Mouse (Mus musculus) bone marrow, adult 2 months (tissue): Measurements from ENCODE around the gene Gm609. TPM values are rescaled to one million over a fixed set of nuclear protein-coding genes. Genes with fewer than 3 reads are reported as not detected.

Source experiments
- H3K27ac ChIP-seq: fragments of 200-500 bp; 2 replicates; pipeline ENCODE4 v1.5.1; 2012; ENCODE audit warnings: low read depth, mild to moderate bottlenecking, control low read depth, inconsistent platforms, low read length; ENCODE audit not compliant: control insufficient read depth, poor library complexity, insufficient read depth
- H3K4me1 ChIP-seq: fragments of 200-500 bp; 2 replicates; pipeline ENCODE4 v1.6.1; 2011; ENCODE audit warnings: low read length; ENCODE audit not compliant: control insufficient read depth, insufficient read depth
- H3K4me3 ChIP-seq: fragments of 200-500 bp; replicated peaks from 2 replicates; pipeline ENCODE3; 2011; ENCODE audit warnings: mild to moderate bottlenecking, low read depth, low read length, control low read depth; ENCODE audit not compliant: control insufficient read depth
- CTCF ChIP-seq: fragments of 200-500 bp; IDR thresholded peaks from 2 replicates; pipeline ENCODE4 v1.5.1; 2011; ENCODE audit warnings: low read length, control low read depth; ENCODE audit not compliant: control insufficient read depth, insufficient read depth
- POLR2A ChIP-seq: fragments of 200-500 bp; IDR thresholded peaks from 2 replicates; pipeline ENCODE4 v1.6.1; 2011; ENCODE audit warnings: low read depth, mild to moderate bottlenecking, control low read depth, low read length, borderline replicate concordance; ENCODE audit not compliant: control insufficient read depth
- WGBS: fragments of 180-500 bp; shearing (Covaris S2); methylation state at CpG from one replicate; pipeline ENCODE4 v1.1.7; 2018; 5-methylcytosine and 5-hydroxymethylcytosine counted together
- polyA plus RNA-seq: library from polyadenylated mRNA; stranded (reverse); fragments of >200 nt; gene quantifications from 2 replicates; pipeline ENCODE4 v1.2.4, GENCODE M21; 2011; ENCODE audit warnings: low replicate concordance; ENCODE audit not compliant: missing spikeins, insufficient read depth, insufficient read length

The Gm609 gene
- polyA plus RNA-seq, 1 experiment, result not detected

- H3K4me3 ChIP-seq, result no peak overlapping the region
- no peaks in the 10 kb centered on the region for H3K4me1 ChIP-seq
- TF ChIP-seq CTCF (no peak), POLR2A (no peak)
- H3K27ac ChIP-seq, result no peak overlapping the region
- 80% methylated on average over 5 of the region's 5 CpGs for WGBS
Observed at GRCm38 (mm10) chr16:45407091-45407490, 85.7 kb downstream of the Gm609 start.

GRCm38 (mm10) chr16:45402951-45403350 is 89.8 kb downstream of the Gm609 start:
- WGBS, result 73% methylated on average over 2 of the region's 2 CpGs
- no peak overlapping the region for H3K27ac ChIP-seq
- no peaks in the 10 kb centered on the region for H3K4me1 ChIP-seq
- TF ChIP-seq CTCF, result no peak
- no peak for TF ChIP-seq POLR2A
- H3K4me3 ChIP-seq, result no peak overlapping the region

GRCm38 (mm10) chr16:45402036-45402435 is 90.7 kb downstream of the Gm609 start:
- Histone ChIP-seq H3K27ac (no peak overlapping the region), H3K4me1 (no peaks in the 10 kb centered on the region), H3K4me3 (no peak overlapping the region)
- TF ChIP-seq POLR2A, result no peak
- TF ChIP-seq CTCF, result no peak
- 83% methylated on average over 1 of the region's 1 CpGs for WGBS

DNA sequence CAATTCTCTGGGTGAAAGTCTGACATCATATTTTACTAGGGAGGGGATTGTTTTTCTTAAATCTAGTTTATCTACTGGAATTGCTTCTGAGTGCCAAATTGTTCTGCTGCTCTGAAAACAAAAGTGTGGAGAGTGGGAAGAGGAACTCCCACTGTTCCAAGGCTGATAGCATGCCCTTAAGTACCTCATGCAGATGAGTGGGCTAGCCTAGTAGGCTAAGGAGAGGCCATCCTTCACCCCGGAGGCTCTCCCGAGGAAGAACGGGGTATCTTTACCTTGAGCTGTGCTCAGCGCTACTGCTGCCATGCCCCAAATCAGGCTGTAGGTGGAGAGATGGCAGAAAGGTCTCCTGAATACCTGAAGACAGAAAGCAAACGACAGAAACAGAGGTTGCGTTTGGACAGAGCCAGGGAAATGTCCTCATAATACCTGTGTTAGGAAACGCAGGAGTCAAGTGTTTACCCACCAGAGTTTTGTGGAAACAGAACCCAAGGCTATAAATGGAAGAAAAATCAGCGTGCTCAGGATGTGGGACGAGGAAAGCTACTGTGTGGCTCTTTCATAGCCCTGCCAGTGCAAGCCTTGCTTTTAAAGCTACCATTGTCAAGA is 92.7 kb downstream of the Gm609 start:
- H3K27ac ChIP-seq, result no peak overlapping the region
- H3K4me1 ChIP-seq, result no peaks in the 10 kb centered on the region
- no peak overlapping the region for H3K4me3 ChIP-seq
- TF ChIP-seq CTCF (no peak), POLR2A (no peak)
- 84% methylated on average over 9 of the region's 9 CpGs for WGBS

DNA sequence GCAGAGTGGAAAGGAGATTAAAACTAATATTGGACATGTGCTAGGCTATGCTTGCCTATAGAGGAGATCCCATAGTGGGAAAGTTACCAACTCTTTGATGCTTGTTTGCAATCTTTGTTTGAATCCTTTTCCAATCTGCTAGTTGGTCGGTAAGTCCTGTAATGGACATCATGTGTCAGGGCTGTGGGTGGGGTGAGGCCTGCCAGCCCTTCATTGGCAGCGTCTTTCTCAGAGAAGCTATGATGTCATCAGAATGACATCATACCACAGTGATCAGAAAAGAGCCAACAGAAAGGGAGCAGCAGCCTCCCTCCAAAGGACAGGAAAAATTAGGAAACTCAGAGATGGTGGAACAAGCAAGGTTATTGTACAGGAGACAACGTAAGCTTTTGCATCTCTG is 93.4 kb downstream of the Gm609 start:
- Histone ChIP-seq H3K4me3 (no peak overlapping the region), H3K4me1 (no peaks in the 10 kb centered on the region), H3K27ac (no peak overlapping the region)
- TF ChIP-seq CTCF (no peak), POLR2A (no peak)
- 86% methylated on average over 3 of the region's 3 CpGs for WGBS

DNA sequence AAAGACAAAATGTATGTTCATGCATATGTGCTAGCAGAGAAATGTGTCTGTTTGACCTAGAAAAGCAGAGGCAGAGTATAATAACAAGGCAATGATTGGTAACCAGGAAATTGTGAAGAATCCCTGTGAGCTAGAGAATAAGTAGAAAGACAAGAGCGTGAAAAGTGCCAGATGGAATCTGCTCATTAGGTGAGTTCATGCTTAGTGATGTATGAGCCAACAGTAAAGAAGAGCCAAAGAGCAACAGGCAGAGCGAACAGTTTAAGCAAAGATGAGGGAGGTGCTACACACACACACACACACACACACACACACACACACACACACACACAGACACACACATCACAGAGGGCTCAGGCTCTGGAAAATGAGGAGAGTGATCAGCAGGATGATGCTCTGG is 95.3 kb downstream of the Gm609 start:
- Histone ChIP-seq H3K4me1 (no peaks in the 10 kb centered on the region), H3K27ac (no peak overlapping the region), H3K4me3 (no peak overlapping the region)
- TF ChIP-seq CTCF (no peak), POLR2A (no peak)
- 91% methylated on average over 2 of the region's 2 CpGs for WGBS

- WGBS, result 91% methylated on average over 6 of the region's 6 CpGs
- H3K4me1 ChIP-seq, result no peaks in the 10 kb centered on the region
- no peak overlapping the region for H3K4me3 ChIP-seq
- no peak overlapping the region for H3K27ac ChIP-seq
- TF ChIP-seq CTCF (no peak), POLR2A (no peak)
Observed at GRCm38 (mm10) chr16:45392246-45392645, 100.5 kb downstream of the Gm609 start.

DNA sequence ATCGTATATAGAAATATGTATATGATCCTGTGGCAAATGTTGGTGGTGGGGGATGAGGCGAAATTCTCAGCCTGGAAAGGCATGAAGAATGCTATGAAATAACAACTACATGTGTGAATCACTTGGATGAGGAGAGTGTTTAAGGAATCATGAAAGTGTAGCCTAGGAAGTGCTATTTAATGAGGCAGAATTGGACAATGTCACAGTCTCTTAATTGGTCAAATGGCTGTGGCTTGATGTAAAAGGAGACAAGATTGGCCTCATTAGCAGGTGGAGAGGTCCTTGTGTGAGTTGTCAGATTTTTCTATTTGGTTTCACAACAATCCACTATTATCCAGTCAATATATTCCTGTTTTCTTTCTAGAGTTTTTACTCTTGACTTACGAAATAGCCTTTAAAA is 101.1 kb downstream of the Gm609 start:
- no peak for TF ChIP-seq POLR2A
- no peak for TF ChIP-seq CTCF
- Histone ChIP-seq H3K4me1 (no peaks in the 10 kb centered on the region), H3K27ac (no peak overlapping the region), H3K4me3 (no peak overlapping the region)
- 83% methylated on average over 3 of the region's 3 CpGs for WGBS

DNA sequence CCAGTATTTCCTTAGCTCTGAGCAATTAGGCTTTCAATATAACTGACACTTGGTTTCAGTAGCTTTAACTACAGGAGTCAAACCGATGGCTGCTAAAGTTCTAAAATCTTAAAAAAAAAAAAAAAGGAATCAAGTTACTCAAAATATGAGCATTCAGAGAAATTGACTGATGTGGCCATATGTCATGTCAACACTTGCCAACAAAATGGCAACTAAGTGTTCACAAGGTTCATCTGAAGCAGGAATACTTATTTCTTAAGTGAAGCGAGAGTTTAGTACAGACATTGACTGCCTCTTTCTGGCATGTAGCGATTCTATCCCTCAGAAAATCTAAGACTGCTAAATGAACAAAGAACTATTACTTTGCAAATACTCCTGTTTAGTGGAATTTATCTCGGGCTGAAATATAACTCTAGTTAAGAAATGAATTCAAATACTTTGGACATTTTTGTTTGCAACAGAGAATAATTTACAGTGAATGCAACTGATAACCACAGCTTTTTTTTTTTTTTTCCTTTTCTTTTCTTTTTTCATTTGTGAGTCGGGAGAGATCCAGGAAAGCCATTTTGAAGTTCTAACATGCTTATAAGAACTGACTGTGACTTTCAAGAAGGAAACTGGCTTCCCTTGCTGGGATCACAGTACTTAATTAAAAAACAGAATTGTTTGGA is 102.3 kb downstream of the Gm609 start:
- H3K27ac ChIP-seq, result no peak overlapping the region
- no peaks in the 10 kb centered on the region for H3K4me1 ChIP-seq
- H3K4me3 ChIP-seq, result no peak overlapping the region
- TF ChIP-seq POLR2A (no peak), CTCF (no peak)
- WGBS, result 78% methylated on average over 5 of the region's 5 CpGs

DNA sequence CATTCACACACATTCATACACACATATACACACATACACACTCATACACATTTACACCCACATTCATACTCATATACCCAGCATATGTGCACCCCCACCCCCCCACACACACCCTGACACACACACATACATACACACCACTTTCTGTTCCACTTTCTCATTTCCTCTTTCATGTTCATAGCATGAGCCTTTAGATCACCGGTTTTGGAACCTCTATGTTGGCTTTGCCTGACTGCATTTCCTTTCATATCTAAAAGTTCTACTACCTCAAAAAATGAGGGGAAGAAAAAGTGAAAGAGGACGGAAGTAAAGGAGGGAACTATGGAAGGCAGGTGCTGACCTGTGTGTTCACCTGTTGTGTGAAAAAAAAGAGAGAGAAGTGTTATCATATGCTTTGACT is 102.9 kb downstream of the Gm609 start:
- WGBS, result 8% methylated on average over 2 of the region's 2 CpGs
- Histone ChIP-seq H3K4me1 (no peaks in the 10 kb centered on the region), H3K4me3 (no peak overlapping the region), H3K27ac (no peak overlapping the region)
- no peak for TF ChIP-seq POLR2A
